Mouse (Mus musculus) embryo, embryonic 9.5 days (tissue): ENCODE results near the gene Mtg1.

Experiments used
- DNase-seq: peaks from one replicate; pipeline ENCODE4 v3.0.0-alpha.2; 2017; ENCODE audit errors: extremely low spot score

Gene Mtg1

DNA sequence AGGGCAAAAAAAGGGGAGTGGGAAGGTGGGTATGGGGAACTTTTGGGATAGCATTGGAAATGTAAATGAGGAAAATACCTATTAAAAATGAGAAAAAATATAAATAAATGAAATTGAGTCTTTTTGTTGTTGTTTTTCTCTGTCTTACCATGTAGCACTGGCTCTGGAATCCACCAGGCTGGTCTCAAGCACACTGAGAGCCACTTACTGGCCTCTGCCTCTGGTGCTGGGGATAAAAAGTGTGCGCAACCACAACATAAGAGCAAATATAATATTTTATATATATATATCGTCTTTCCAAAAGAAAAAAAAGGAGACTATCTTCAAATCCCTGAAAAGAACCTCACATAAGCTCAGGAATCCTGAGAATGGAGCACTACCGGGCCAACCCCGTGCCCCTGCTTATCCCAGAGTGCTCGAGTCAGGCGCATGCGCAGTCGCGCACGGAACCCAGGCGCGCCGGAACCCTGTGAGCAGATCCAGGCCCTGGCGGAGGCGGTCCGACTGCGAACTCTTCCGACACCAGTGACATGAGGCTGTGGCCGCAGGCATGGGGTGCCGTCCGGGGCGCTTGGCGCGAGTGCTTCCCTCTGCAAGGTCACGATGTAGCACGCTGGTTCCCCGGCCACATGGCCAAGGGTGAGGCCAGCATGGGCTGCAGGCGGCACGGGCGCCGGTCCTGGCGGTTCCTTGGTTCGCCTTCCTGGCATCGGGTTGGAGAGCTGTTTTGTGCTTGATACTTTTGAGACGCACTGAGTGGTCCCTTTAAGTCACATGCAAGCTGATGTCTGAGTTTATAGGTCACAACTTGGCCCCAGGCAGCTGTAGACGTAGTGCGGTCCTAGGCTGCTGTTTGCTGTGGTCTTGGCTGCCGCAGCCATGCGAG is at the start of gene Mtg1:
Gene Mtg1 (plus strand): TSS at position 430 of the 886 bp plus-strand sequence.
- peak; percentile 95 for DNase-seq

DNA sequence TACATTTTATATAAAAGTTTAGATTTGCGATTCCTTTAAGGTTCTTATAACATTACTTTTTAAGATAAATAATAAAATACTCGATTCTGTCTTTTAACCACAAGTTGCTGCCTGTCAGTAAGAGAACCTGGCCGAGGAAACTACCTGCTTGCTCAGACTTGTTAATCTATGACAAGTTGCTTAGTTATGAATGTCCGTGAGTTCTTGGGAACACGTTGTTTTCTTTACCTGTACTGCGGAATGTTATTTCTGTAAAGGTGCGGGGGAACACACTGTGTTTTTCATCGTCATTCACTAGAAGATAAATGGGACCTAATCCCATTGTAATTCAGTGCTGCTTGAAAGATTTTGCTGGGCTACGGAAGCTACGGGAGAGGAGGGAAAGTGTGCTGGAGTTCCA is 46.8 kb upstream of the Mtg1 start:
- DNase-seq: no peak

DNA sequence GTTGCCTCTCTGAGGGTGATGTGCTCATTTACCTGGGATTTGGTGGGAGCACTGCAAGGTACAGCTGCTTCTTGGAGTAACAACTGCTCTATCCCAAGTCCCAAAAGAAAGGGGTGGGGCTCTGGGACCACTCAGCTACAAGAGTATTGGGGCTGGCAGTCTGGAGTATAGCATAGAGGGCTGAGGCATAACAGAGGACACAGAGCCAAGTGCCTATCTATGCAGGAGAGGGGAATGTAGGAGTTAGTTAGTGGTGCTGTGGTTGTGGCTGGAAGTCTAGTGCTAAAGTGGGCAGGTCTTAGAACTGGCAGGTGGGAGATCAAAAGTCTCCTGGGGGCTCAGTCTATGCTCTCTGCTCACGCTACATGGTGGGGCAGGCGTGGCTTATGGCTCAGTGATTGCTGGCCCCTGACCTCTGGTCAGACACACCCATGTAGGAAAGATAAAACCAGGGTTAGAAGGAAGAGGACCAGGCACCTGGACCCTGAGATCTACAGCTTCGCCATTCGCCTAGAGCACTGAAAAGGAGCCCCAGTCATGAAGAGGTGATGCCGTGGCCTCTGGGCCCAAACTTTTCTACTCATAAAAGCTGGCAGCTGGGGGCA is 44.3 kb upstream of the Mtg1 start, which contains the start of gene Prap1:
Gene Prap1 (plus strand): TSS at position 472 of the 605 bp plus-strand sequence.
- no peak for DNase-seq

DNA sequence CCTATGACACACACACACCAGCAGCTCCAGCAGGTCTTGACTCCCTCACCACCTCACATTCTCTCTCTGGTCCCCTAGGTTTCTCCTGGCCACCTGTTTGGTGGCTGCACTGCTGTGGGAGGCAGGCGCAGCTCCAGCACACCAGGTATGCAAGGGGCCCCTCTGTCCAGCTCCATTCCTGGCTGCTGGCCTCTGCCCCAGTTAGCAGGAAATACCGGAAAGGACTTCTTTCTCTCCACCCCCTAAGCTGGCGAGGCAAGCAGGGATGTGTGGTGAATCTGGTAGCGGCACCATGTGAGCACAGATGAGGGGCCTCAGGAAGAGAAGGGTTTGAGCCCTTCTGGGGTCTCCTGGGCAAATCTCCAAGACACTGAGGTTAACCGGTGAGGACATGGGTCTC is 42.4 kb upstream of the Mtg1 start:
- DNase-seq: no peak

DNA sequence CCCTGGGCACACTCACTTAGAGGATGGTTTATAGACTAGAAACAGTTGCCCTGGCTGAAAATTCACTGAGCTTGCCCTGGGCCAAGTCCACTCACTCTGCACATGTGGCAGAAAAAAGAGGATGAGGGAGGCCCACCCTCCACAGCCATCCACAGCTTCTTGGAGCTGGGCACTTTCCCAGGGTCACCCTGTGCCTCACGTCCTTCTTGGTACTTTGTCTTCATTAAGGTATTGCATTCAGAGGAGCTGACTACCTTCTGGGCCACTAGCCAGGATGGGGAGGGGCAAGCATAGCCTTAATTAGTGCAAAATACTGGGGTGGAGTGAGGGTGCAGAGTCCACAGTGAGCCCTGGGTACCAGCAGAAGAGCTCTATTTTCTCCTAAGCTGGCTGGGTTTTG is 41.8 kb upstream of the Mtg1 start:
- DNase-seq: no peak

DNA sequence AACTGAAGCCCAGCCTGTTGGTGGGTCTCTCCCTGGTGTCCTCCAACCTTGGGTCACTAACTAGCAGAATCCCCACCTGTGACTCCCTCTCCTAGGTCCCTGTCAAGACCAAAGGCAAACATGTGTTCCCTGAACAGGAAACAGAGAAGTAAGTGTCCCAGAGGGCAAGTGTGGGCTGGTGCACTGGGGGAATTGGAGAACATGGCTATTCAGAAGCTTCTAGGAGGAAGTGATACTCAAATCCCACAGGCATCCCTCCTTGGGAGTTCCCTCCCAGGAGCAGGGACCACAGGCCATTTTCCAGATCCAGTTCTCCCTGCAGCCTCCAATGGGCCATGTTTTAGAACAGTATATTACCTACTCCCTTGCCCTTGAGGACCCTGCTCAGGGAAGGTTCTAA is 41.3 kb upstream of the Mtg1 start:
- no peak for DNase-seq

DNA sequence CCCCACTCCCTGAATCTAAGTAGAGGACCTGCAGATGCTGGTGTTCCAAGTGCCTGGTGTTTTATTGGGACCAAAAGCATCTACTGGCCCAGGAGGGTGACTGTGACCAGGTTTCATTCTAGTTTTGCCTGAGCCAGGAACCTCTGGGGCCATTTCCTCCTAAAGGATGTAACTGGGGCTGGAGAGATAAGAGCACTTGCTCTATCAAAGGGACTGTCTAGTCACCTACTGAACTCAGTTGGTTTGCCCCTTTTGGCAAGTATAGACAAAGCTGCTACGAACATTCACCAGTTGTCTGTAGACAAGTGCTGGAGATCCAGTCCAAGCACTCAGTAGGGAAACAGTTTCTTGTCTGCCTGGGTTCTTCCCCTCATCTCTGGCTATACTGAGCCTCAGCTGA is 38.9 kb upstream of the Mtg1 start:
- no peak for DNase-seq

DNA sequence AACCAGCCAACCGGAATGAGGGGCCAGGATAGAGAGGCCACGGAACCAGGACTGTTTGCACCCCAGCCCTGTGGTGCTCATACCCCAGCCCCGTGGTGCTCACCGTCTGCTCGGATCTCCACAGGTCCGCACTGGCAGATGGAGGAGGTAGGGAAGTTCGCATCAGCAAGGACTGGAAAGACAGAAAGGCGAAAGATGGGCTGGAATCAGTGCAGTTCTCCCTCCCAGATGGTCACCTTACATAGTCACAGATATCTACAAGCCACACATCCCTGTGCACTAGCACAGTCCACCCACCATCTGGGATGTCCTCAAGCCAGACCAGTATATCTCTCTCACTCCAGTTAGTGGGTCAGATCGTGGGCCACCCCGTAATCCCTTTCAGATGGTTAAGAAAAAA is 35.9 kb upstream of the Mtg1 start:
- no peak for DNase-seq

DNA sequence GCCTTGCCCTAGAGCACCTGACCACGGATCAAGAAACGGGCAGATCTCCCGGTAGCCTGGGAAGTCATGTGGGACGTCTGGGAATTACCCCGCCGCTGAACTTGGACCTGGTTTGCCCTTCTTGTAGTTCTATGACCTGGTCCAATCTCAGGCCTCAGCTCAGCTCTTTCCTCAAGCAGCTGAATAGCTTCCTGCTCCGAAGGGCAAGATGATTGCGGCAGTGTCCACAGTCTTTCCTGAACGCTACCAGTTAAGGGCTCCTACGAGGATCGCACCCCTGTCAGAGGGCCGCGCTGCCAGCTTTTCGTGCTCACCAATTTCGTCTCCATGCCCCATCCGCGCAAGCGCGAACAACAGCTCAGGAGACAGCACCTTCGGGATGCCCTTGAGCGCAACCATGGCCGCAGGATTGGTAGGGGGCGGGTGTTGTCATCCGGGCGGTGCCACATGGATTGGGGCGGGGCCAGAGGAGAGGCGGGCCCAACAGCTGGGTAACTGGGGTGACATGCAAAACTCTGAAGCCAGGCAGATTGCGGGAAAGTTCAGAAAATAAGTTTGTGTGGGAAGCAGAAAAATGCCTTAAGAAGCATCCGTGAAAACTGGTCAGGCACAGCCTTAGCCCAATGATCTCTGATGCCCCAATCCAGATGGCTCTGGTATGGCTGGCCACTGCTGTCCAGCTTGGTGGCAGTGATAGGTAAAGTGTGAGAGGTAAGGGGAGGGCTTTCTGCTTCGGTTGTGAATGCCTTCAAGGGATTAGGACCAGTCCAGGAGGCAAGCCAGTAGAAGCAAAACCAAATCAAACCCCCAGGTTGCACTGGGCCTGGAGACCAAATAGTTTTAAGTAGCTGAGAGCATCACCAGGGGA is 35.1 kb upstream of the Mtg1 start, which contains the start of gene Fuom:
Gene Fuom (minus strand): TSS at position 449 of the 868 bp plus-strand sequence.
- DNase-seq: peak; percentile 75

DNA sequence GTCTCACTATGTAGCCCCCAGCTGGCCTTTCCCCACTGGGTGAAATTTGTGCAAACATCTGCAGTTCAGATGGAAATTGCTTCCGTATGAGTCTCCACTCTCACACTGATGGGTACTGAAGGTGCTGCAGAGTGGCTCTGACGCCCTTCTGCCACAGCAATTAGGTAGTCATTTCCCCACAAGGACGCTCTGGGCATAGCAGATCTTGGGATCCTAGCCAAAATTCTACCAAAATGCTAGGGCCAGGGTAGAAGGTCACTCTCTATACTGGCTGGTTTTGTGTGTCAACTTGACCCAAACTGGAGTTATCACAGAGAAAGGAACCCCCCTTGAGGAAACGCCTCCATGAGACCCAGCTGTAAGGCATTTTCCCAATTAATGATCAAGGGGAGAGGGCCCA is 33.4 kb upstream of the Mtg1 start:
- DNase-seq: no peak

DNA sequence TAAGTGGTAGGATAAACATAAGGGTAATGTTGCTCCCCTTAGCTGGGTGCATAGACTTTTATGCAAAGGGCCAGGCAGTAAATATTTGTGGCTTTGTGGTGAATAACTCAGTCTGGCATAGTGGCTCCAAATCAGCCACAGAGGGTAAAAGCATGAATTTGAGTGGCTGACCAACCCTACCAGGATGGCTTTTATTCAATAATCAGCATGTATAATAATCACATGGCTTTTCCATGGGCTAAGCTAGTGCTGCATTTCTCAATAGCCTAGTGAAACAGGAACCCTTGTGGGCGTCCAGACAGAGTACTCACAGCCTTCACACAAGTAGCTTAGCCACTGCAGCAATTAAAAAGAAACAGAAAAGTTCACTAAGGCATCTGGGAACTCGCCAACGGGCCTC is 25.4 kb upstream of the Mtg1 start:
- no peak for DNase-seq

DNA sequence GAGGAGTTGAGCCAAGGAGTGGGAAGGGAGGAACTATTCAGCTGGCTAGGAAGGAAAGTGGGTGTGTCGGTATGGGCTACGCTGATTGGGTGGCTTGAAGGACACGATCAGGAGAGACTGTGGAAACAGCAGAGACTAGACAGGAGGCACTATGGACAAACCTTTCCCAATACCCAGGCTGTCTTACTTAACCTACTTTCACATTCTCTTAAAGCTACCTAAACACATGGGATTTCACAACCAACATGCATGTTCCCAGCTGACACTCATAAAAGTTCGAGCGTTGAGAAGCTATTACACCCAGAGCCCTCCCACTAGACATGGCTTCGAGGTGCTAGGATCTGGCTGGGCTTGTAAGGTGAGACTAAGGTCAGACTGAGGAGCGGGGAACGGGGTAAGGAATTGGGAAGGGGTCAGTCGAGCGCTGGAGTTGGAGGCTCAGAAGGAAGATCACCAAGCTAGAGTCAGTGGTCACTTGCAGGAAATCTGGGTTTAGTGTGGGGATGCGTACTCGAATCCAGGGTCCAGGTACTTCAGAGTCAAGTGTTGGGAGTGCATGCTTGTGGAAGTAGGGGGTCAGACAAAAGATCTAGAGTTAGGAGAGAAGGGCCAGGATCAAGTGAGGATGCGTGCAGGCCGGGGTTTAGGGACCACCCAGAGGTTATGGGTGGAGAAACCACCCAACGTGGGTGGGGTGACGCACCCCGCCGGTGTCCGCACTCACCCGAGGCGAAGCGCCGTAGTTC is 21.6 kb upstream of the Mtg1 start, which contains the start of gene Paox:
Gene Paox (plus strand): TSS at position 217 of the 746 bp plus-strand sequence.
- peak; percentile 42 for DNase-seq

DNA sequence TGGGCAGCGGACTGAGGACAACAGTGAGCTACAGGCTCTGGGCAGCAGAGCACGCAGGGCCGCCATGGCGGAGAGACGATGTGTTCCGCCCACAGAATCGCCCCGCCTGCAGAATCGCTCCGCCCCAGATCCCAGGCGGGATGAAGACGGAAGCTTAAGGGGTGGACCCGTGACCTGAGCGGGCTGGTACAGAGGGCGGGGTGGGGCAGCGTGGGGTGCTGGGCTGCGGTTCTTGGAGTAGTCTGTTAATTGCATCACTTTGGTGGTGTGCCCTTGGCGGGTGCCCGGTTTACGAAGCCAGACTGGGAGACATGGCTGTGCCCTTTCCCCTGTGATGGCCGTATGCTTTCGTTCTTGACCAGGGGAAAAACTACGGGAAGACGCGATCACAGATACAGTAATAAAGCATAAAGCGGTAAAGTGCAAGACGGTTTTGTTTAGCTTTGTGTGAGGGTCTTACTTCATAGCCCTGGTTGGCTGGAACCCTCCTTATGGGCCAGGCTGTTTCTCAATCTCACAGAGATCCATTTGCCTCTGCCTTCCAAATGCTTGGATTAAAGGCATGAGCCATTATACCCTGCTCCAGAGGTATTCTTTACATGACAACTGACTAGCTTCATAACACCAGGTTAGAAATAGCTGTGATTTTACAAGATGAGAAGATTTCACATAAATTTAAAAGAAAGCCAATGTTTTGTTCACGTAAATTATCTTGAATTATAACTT is 20.9 kb upstream of the Mtg1 start, which contains the start of gene Echs1:
Gene Echs1 (minus strand): TSS at position 148 of the 726 bp plus-strand sequence.
- peak; percentile 86 for DNase-seq

DNA sequence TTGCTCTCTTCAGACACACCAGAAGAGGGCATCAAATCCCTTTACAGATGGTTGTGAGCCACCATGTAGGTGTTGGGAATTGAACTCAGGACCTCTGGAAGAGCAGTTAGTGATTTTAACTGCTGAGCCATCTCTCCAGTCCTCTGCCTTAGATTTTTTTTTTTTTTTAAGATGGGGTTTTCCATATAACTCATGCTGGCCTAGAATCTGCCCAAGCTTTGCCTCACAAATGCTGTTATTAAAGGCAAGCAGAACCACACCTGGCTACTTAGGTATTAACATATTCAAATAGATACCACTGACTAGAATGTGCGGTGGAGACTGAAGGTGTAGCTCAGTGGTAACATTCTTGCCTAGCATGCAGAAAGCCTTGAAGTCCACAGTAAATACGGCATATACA is 16.9 kb upstream of the Mtg1 start:
- DNase-seq: no peak

DNA sequence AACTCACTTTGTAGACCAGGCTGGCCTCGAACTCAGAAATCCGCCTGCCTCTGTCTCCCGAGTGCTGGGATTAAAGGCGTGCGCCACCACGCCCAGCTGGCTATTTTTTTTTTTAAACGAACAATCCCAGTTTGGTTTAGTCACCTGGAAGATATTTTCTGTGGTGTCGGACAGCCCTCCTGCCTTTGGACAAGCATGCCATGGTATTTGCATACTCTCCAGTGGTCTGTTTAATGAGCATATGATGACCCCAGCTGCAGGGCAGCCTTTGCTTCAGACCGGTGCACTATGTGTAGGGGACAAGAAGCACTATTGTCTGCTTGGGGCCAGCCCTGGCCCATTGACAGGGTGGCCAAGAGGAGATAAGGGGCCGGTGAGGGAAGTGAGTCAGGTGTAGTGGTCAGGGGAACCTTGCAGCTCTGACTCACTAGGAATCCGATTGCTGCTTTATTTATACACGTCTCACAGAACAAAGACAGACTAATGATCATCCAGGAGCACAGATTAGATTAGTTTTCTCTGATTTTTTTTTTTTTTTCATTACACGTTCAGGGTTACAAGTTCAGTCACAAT is 15.9 kb upstream of the Mtg1 start:
- no peak for DNase-seq

DNA sequence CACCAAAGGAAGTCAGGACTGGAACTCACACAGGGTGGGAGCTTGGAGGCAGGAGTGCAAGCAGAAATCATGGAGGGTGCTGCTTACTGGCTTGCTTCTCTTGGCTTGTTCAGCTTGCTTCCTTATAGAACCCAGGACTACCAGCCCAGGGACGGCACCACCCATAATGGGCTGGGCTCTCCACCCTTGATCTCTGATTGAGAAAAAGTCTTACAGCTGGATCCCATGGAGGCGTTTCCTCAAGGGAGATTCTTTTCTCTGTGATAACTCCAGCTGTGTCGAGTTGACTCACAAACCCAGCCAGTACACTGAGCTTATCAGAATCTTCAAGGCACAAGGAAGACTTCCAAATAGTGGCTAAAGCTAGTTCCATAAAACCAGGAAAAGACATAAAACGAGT is 14.6 kb upstream of the Mtg1 start:
- no peak for DNase-seq

DNA sequence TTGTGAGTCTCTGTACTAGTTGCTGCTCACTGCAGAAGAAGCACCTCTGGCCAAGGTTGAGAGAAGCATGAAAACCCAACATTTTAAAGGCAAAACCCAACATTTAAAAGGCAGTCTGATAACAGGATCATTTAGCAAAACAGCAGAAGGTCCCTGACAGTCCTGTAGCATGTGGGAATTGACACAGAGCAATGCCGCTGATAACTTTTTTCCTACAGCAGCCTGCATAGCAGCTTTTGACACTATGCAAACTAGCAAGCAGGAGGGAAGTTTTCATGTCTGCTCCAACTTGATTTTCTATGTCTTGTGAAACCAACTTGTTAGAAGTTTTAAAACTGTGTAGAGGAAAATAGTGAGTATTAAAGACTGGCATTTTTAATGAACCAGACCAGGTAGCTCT is 13.0 kb upstream of the Mtg1 start:
- DNase-seq: no peak

DNA sequence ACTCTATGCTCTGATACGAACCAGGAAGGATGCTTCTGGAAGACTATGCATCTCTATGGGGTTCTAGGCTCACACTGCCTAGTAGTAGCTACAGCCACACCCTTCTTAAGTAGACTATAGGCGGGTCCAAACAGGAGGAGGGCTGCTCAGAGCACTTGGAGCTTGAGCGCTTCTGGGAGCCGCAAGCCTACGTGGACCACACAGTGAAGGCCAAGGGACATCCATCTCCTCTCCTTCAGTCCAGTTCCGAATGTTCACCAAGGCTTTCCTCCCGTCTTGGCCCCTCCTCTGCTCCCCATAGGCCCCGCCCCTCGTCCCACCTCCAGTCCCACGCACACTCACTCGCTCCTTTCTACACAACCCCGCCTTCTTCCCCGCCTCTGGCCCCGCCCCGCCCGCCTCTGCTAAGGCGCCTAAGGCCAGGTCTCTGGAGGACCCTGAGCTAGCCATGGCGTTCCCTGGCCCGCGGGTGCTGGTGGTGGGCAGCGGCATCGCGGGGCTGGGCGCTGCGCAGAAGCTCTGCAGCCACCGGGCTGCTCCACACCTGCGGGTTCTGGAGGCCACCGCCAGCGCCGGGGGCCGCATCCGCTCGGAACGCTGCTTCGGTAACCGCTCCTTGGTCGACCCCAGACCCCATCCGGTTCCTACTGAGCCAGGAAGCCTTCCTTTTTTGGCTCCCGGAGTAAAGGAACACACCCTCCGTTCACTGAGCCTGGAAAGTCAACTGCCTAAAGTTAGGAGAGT is 11.9 kb upstream of the Mtg1 start:
- peak; percentile 97 for DNase-seq

DNA sequence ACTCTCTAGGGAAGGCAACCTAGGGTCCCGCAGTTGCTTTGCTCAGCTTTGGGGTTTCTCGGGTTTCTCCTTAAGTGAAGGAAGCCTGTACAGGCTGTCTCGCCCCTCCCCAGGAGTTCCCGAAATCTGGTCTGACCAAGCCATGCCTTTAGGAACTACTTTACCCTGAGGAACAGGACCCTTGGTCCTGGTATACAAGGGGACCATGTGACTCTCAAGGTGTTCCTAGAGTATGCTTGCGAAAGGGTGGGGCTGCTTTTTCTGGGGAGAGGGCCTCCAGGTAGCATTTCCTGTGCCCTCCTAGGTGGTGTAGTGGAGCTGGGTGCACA is 11.4 kb upstream of the Mtg1 start:
- no peak for DNase-seq

DNA sequence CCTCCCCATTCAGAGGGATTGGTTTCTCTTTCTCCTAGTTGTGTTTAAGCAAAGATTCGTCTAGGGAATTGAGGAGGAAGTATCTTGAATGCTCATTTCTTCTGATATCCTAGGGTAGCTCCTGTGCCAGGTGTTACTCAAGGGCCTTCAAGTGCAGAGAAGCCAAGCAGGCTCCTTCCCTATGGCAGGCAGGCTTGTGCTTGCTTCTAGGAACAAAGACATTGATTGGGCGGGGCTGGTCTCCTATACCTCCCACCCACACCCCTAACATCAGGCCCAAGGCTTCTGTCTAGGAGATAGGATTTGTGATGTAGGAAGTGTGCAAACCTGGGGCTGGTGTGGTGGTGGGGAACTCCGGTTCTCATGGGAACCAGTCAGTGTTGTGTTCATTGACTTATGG is 10.4 kb upstream of the Mtg1 start:
- no peak for DNase-seq
